Mouse (Mus musculus) lung, postnatal 0 days (tissue): ENCODE measurements at regions not wholly inside any gene's neighbourhood (a gene's known extent, or its start where the extent isn't known, plus 50 kb on each side); places are given as distances from the start of the nearest gene placed in this dataset.

Experiments
- CTCF ChIP-seq: IDR thresholded peaks from 2 replicates; pipeline ENCODE4 v1.5.1; 2016; ENCODE audit warnings: antibody characterized with exemption, mild to moderate bottlenecking
- EP300 ChIP-seq: IDR thresholded peaks from 2 replicates; pipeline ENCODE4 v1.6.1; 2016; ENCODE audit warnings: antibody characterized with exemption, mild to moderate bottlenecking, control low read depth

- TF ChIP-seq CTCF (no peak), EP300 (no peak)
Observed at GRCm38 (mm10) chr7:136153621-136154020, 437.5 kb upstream of the Mki67 start.
